Mouse (Mus musculus): ENCODE data around the gene Oxct2a. TPM values are rescaled to one million over a fixed set of nuclear protein-coding genes. Genes with fewer than 3 reads are reported as not detected.
A peak's percentile ranks its signal among the peaks of the same experiment; 100 is the strongest.

The Oxct2a gene
- total and polyA plus RNA-seq, 3 experiments: 0.08 TPM; not detected in 2

DNA sequence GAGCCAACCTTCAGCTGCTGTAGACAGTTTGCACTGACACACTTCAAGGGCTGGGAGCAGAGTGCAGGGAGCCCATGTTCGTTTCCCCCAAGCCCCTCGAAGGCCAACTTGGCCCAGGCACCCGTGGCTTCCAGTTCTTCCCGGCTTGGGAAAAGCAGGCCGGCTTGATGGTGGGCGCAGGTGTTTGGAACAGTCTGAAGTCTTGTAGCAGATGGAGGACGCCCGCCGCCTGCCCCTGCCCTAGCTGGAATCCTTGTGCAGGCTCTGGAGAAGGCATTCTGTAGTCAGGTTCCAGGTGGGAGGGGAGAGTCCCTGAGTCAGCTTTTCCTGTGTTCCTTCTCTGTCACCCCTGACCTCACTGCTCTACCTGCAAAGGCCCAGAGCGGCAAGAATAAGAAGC, 16.4 kb downstream of the Oxct2a start:
- H3K4me1 ChIP-seq (ENCODE audit: control insufficient read depth in 1 of 2, insufficient read depth in 2 of 2): peaks cover 8 to 53% of the 10 kb centered on the region in 2 experiments
- H3K4me2 ChIP-seq (ENCODE audit: insufficient read depth, low read depth, poor library complexity, severe bottlenecking): no peak overlapping the region

GRCm38 (mm10) chr4:123305789-123306188, 17.6 kb downstream of the Oxct2a start:
- dilution Hi-C loops (cut with MboI; ENCODE audit: extremely low pct_ligation_motif_present, extremely low pct_unique_long_range_greater_than_20kb, low sequenced_read_pairs) (no loop called here), in situ Hi-C loops (cut with MboI; ENCODE audit: low pct_ligation_motif_present, low pct_unique_long_range_greater_than_20kb, low sequenced_read_pairs) (no loop called here)
- H3K4me1 ChIP-seq (ENCODE audit: control insufficient read depth in 1 of 2, insufficient read depth in 2 of 2): peaks cover 3 to 41% of the 10 kb centered on the region in 2 experiments; a peak in 3 of 4 replicates
- no peaks in the 10 kb centered on the region for H3K79me2 ChIP-seq (replicated peaks; ENCODE audit: control insufficient read depth, extremely low read depth, insufficient read depth, poor library complexity, severe bottlenecking)
- peaks cover 4 to 46% of the 10 kb centered on the region in 2 experiments for H3K36me3 ChIP-seq (replicated peaks in 1 of 2; ENCODE audit: control insufficient read depth in 1 of 2, insufficient read depth in 1 of 2, low read length in 1 of 2)
- no peaks in the 10 kb centered on the region for H3K27me3 ChIP-seq (replicated peaks)
- no peak overlapping the region for H3K4me3 ChIP-seq (replicated peaks in 1 of 3; ENCODE audit: low read depth in 2 of 3, low read length in 2 of 3, poor library complexity in 1 of 3)
- H3K9me3 ChIP-seq (replicated peaks; ENCODE audit: low read length): peaks cover 14% of the 10 kb centered on the region
- H3K4me2 ChIP-seq (ENCODE audit: insufficient read depth, low read depth, poor library complexity, severe bottlenecking): no peak overlapping the region
- DNase-seq (ENCODE audit: extremely low read depth): peak; percentile 70
- no peak overlapping the region for H3K27ac ChIP-seq (ENCODE audit: insufficient read depth, low read depth)
- TF ChIP-seq SMC3 (IDR thresholded peaks at IDR 0.05; ENCODE audit: low read depth, low read length): peak; percentile 83
- TF ChIP-seq IRF4 (IDR thresholded peaks at IDR 0.05; ENCODE audit: low read depth, low read length): peak; percentile 13; the same call in 1 of the 2 replicates
- no peak for TF ChIP-seq ZNF384 (IDR thresholded peaks at IDR 0.05; ENCODE audit: low read depth, low read length)
- TF ChIP-seq RAD21 (IDR thresholded peaks at IDR 0.05; ENCODE audit: low read depth, low read length): peak; percentile 93
- no peak for TF ChIP-seq MXI1 (IDR thresholded peaks at IDR 0.05; ENCODE audit: low read depth, low read length)
- peak; percentile 87 to 89 for TF ChIP-seq CTCF (conservative IDR thresholded peaks at IDR 0.05 in 1 of 2, IDR thresholded peaks at IDR 0.05 in 1 of 2; ENCODE audit: low read depth in 2 of 2, low read length in 2 of 2)
- TF ChIP-seq POLR2A (IDR thresholded peaks at IDR 0.05; ENCODE audit: low read depth, low read length): no peak
- TF ChIP-seq JUND (conservative IDR thresholded peaks at IDR 0.05; ENCODE audit: low read depth, low read length): no peak
- peak; percentile 44; the same call in 1 of the 2 replicates for TF ChIP-seq ZC3H11A (IDR thresholded peaks at IDR 0.05; ENCODE audit: low read depth, low read length)
- TF ChIP-seq ELF1 (IDR thresholded peaks at IDR 0.05; ENCODE audit: low read depth, low read length): peak; percentile 61; the same call in 1 of the 2 replicates
- H3K9ac ChIP-seq (ENCODE audit: insufficient read depth, low read depth): no peak overlapping the region

More for the DNA sequence above, 16.4 kb downstream of the Oxct2a start:
- dilution Hi-C loops (cut with MboI; ENCODE audit: extremely low pct_ligation_motif_present, extremely low pct_unique_long_range_greater_than_20kb, low sequenced_read_pairs) (no loop called here), in situ Hi-C loops (cut with MboI; ENCODE audit: low pct_ligation_motif_present, low pct_unique_long_range_greater_than_20kb, low sequenced_read_pairs) (no loop called here)
- Histone ChIP-seq H3K9me3 (replicated peaks; ENCODE audit: low read length) (peaks cover 18% of the 10 kb centered on the region), H3K36me3 (replicated peaks in 1 of 2; ENCODE audit: control insufficient read depth in 1 of 2, insufficient read depth in 1 of 2, low read length in 1 of 2) (peaks cover 4 to 42% of the 10 kb centered on the region in 2 experiments), H3K9ac (ENCODE audit: insufficient read depth, low read depth) (no peak overlapping the region), H3K4me3 (replicated peaks in 1 of 3; ENCODE audit: low read depth in 2 of 3, low read length in 2 of 3, poor library complexity in 1 of 3) (no peak overlapping the region), H3K27ac (ENCODE audit: insufficient read depth, low read depth) (no peak overlapping the region), H3K79me2 (replicated peaks; ENCODE audit: control insufficient read depth, extremely low read depth, insufficient read depth, poor library complexity, severe bottlenecking) (no peaks in the 10 kb centered on the region), H3K27me3 (replicated peaks) (no peaks in the 10 kb centered on the region)
- TF ChIP-seq BHLHE40 (IDR thresholded peaks at IDR 0.05; ENCODE audit: low read depth, low read length) (no peak), CTCF (conservative IDR thresholded peaks at IDR 0.05 in 1 of 2, IDR thresholded peaks at IDR 0.05 in 1 of 2; ENCODE audit: low read depth in 2 of 2, low read length in 2 of 2) (no peak), CHD1 (IDR thresholded peaks at IDR 0.05; ENCODE audit: low read depth, low read length) (no peak), IRF4 (IDR thresholded peaks at IDR 0.05; ENCODE audit: low read depth, low read length) (no peak), ZC3H11A (IDR thresholded peaks at IDR 0.05; ENCODE audit: low read depth, low read length) (no peak), NELFE (IDR thresholded peaks at IDR 0.05; ENCODE audit: low read depth, low read length) (no peak), MAFK (IDR thresholded peaks at IDR 0.05; ENCODE audit: insufficient replicate concordance, low read length) (no peak), POLR2AphosphoS2 (IDR thresholded peaks at IDR 0.05; ENCODE audit: low read depth, low read length) (no peak), TBP (conservative IDR thresholded peaks at IDR 0.05; ENCODE audit: low read depth, low read length) (no peak), GABPA (IDR thresholded peaks at IDR 0.05; ENCODE audit: insufficient replicate concordance, low read depth, low read length) (no peak), JUND (conservative IDR thresholded peaks at IDR 0.05; ENCODE audit: low read depth, low read length) (no peak), SIN3A (IDR thresholded peaks at IDR 0.05; ENCODE audit: low read length) (no peak), MAZ (IDR thresholded peaks at IDR 0.05; ENCODE audit: low read depth, low read length) (no peak), ZMIZ1 (IDR thresholded peaks at IDR 0.05; ENCODE audit: low read depth, low read length) (no peak), TCF12 (IDR thresholded peaks at IDR 0.05; ENCODE audit: low read depth, low read length) (no peak), MEF2A (IDR thresholded peaks at IDR 0.05; ENCODE audit: borderline replicate concordance, low read depth, low read length) (no peak), HCFC1 (IDR thresholded peaks at IDR 0.05; ENCODE audit: low read depth, low read length) (no peak), E2F4 (IDR thresholded peaks at IDR 0.05; ENCODE audit: insufficient replicate concordance, low read depth, low read length) (no peak), EP300 (IDR thresholded peaks at IDR 0.05; ENCODE audit: low read length) (no peak)
- DNase-seq (ENCODE audit: extremely low read depth): no peak
